ENCODE assay signal across 8 mouse cellular contexts in genomic region chr4:45407703-45408334, GRCm38 (mm10). TPM values are rescaled to one million over a fixed set of nuclear protein-coding genes. Genes with fewer than 3 reads are reported as not detected.
A peak's percentile ranks its signal among the peaks of the same experiment; 100 is the strongest.
DNase-seq lines count a peak whose midpoint lies in the region; ATAC-seq lines count a peak whose summit lies in the region.

No protein-coding gene starts in this region.

- peak; percentile 43 for DNase-seq in cerebellum, adult 11-12 months
- no peak for DNase-seq in cerebellum, postnatal 4 days (ENCODE audit: low spot score in 2 of 2)
- DNase-seq in CD4-positive helper T cell, adult 2 months (ENCODE audit: low read depth, low spot score): peak; percentile 58
- peak; percentile 55 for DNase-seq in embryo, embryonic 11 days
- no peak for DNase-seq in gastrocnemius, postnatal 10 days

- ATAC-seq in inflammation-experienced regulatory T-cells, adult 6 months: peak; percentile 2
- ATAC-seq in liver, embryonic 16.5 days (ENCODE audit: low read depth): no peak; the same call in 1 of the 2 replicates
- ATAC-seq in stomach, embryonic 14.5 days (ENCODE audit: insufficient number of reproducible peaks, insufficient read depth, low FRiP score, low read depth): no peak

- WGBS in liver, embryonic 16.5 days (ENCODE audit: insufficient replicate concordance): under 1% methylated on average over 19 of the region's 19 CpGs
- WGBS in stomach, embryonic 14.5 days: 2% methylated on average over 19 of the region's 19 CpGs

- H3K4me1 ChIP-seq in liver, embryonic 16.5 days (ENCODE audit: control insufficient read depth, low read depth, low read length): peaks cover 48% of the 10 kb centered on the region
- H3K4me1 ChIP-seq in stomach, embryonic 14.5 days (ENCODE audit: control insufficient read depth, insufficient read depth, low read length): peaks cover 19% of the 10 kb centered on the region; the same call in 1 of the 2 replicates

- peaks cover 18% of the 10 kb centered on the region for H3K27me3 ChIP-seq in liver, embryonic 16.5 days (ENCODE audit: control insufficient read depth, insufficient read depth, low read depth, low read length)
- H3K27me3 ChIP-seq in stomach, embryonic 14.5 days (ENCODE audit: control insufficient read depth, insufficient read depth, low read length): no peaks in the 10 kb centered on the region

- H3K4me3 ChIP-seq in liver, embryonic 16.5 days (ENCODE audit: low read depth, low read length): peak overlapping the region; percentile 85
- peak overlapping the region; percentile 97 for H3K4me3 ChIP-seq in stomach, embryonic 14.5 days (ENCODE audit: low read depth, low read length)

- peak overlapping the region; percentile 97 for H3K27ac ChIP-seq in liver, embryonic 16.5 days (ENCODE audit: low read length)
- peak overlapping the region; percentile 91 for H3K27ac ChIP-seq in stomach, embryonic 14.5 days (ENCODE audit: low read length)

- H3K9me3 ChIP-seq in liver, embryonic 16.5 days (replicated peaks; ENCODE audit: control insufficient read depth, low read length): no peaks in the 10 kb centered on the region
- no peaks in the 10 kb centered on the region for H3K9me3 ChIP-seq in stomach, embryonic 14.5 days (ENCODE audit: control insufficient read depth, low read depth, low read length)

- peak overlapping the region; percentile 99 for H3K9ac ChIP-seq in liver, embryonic 16.5 days (ENCODE audit: low read depth, low read length)
- peak overlapping the region; percentile 93 for H3K9ac ChIP-seq in stomach, embryonic 14.5 days (replicated peaks; ENCODE audit: low read depth, low read length)

- H3K4me2 ChIP-seq in liver, embryonic 16.5 days (ENCODE audit: low read depth, low read length): peak overlapping the region; percentile 98
- H3K4me2 ChIP-seq in stomach, embryonic 14.5 days (replicated peaks; ENCODE audit: low read depth, low read length): peak overlapping the region; percentile 88

- peaks cover 13% of the 10 kb centered on the region for H3K36me3 ChIP-seq in liver, embryonic 16.5 days (ENCODE audit: control insufficient read depth, insufficient read depth)
- H3K36me3 ChIP-seq in stomach, embryonic 14.5 days (ENCODE audit: control insufficient read depth, insufficient read depth, low read length): peaks cover 15% of the 10 kb centered on the region

RNA-seq across cellular contexts. Expression of gene Slc25a51, which starts 0.7 kb away (rescaled TPM):
- polyA plus RNA-seq in inflammation-experienced regulatory T-cells, adult 6 months (2017; shearing (Covaris generic)): 10 to 100 TPM; 38.6 to 60.9 (median 50.1) TPM
- 76.1 and 79.3 TPM in 2 replicates for polyA plus RNA-seq in liver, embryonic 16.5 days (2015; fragmentation: Nextera tagmentation; extraction: Ambion mirVana)
- polyA plus RNA-seq in stomach, embryonic 14.5 days (2014; fragmentation: Nextera tagmentation; extraction: Ambion mirVana): 63.4 and 67.6 TPM in 2 replicates
- 10 to 100 TPM; 73.2 to 75.5 TPM for total RNA-seq in gastrocnemius, postnatal 10 days (2021)

Comparison
In these comparisons a context has a peak if more than half of its experiments do, and no peak if none do; other contexts are left out.
1. DNase-seq: peak in cerebellum, adult 11-12 months (single experiment), CD4-positive helper T cell, adult 2 months (single experiment) and embryo, embryonic 11 days (single experiment); none in cerebellum, postnatal 4 days (0 of 2) and gastrocnemius, postnatal 10 days (single experiment).